ENCODE assay signal across 28 mouse cellular contexts in the genomic region with DNA sequence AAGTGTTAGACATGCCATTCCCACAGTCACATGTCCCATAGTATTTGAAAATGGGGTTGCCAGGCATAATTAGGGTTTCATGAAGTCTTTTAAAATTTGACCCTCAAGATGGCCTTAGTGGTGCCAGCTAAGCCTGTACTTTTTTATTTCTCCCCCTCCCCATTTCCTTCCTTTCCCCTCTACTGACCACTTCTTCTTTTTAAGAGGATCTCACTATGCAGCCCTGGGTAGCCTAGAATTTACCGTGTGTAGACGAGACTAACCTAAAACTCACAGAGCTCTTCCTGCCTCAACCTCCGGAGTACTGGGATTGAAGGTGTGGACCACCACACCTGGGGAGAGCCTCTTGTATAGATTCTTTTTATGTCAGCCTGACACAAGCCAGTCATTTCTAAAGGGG.
"Had no signal": no experiment of that assay in that cellular context is flagged by ENCODE, and none has a peak within 500 bp of the region (broad histone marks: within the 10 kb centered on the region; RNA-seq: fewer than 3 reads in every experiment).

No protein-coding gene starts in this region.

- H3K9me3 ChIP-seq: embryonic facial prominence, embryonic 10.5 days; embryonic facial prominence, embryonic 12.5 days; embryonic facial prominence, embryonic 13.5 days; embryonic facial prominence, embryonic 15.5 days; forebrain, embryonic 10.5 days; forebrain, embryonic 15.5 days had no signal

- DNase-seq: cerebellum, adult 8-10 months; cerebellum, adult 9-10 months; cerebellum, adult 9-11 months; cerebellum, postnatal 10 days; cerebellum, postnatal 14 days; cerebellum, postnatal 25 days; cerebellum, postnatal 36 days; embryo, embryonic 11 days; forebrain, postnatal 0 days; gastrocnemius, adult 2 months; gastrocnemius, postnatal 10 days; gastrocnemius, postnatal 14 days; gastrocnemius, postnatal 25 days; gastrocnemius, postnatal 36 days; heart, adult 11 months; heart, adult 18-20 months; heart, adult 2 months had no signal

- H3K9ac ChIP-seq: embryonic facial prominence, embryonic 12.5 days; embryonic facial prominence, embryonic 13.5 days; embryonic facial prominence, embryonic 15.5 days; forebrain, embryonic 12.5 days; forebrain, embryonic 13.5 days; forebrain, embryonic 15.5 days; forebrain, postnatal 0 days had no signal

- H3K27me3 ChIP-seq: embryonic facial prominence, embryonic 12.5 days; embryonic facial prominence, embryonic 13.5 days; embryonic facial prominence, embryonic 15.5 days had no signal

- H3K36me3 ChIP-seq: embryonic facial prominence, embryonic 10.5 days; embryonic facial prominence, embryonic 12.5 days; embryonic facial prominence, embryonic 13.5 days; embryonic facial prominence, embryonic 15.5 days; forebrain, embryonic 10.5 days; forebrain, embryonic 12.5 days; forebrain, embryonic 15.5 days had no signal

- H3K4me1 ChIP-seq: embryonic facial prominence, embryonic 12.5 days; embryonic facial prominence, embryonic 13.5 days; embryonic facial prominence, embryonic 15.5 days; forebrain, embryonic 10.5 days; forebrain, embryonic 12.5 days; forebrain, embryonic 13.5 days; forebrain, embryonic 15.5 days had no signal

- H3K4me2 ChIP-seq: embryonic facial prominence, embryonic 12.5 days; embryonic facial prominence, embryonic 13.5 days; embryonic facial prominence, embryonic 15.5 days; forebrain, embryonic 12.5 days; forebrain, embryonic 13.5 days; forebrain, embryonic 15.5 days had no signal

- H3K4me3 ChIP-seq: embryonic facial prominence, embryonic 10.5 days; embryonic facial prominence, embryonic 12.5 days; embryonic facial prominence, embryonic 13.5 days; embryonic facial prominence, embryonic 15.5 days; erythroblast, embryonic 14.5 days; forebrain, embryonic 10.5 days; forebrain, embryonic 12.5 days; forebrain, embryonic 13.5 days; forebrain, embryonic 15.5 days; gastrocnemius, adult 2 months; heart, adult 2 months had no signal

- H3K27ac ChIP-seq: embryonic facial prominence, embryonic 10.5 days; embryonic facial prominence, embryonic 12.5 days; embryonic facial prominence, embryonic 13.5 days; embryonic facial prominence, embryonic 15.5 days; forebrain, embryonic 10.5 days; forebrain, embryonic 12.5 days; forebrain, embryonic 13.5 days; forebrain, embryonic 15.5 days; gastrocnemius, adult 2 months; heart, adult 2 months had no signal

- ATAC-seq: forebrain, embryonic 13.5 days; forebrain, embryonic 14.5 days; forebrain, embryonic 15.5 days; forebrain, embryonic 16.5 days; forebrain, postnatal 0 days had no signal
